Mouse (Mus musculus): ENCODE measurements around the gene Cyp3a16. TPM values are rescaled to one million over a fixed set of nuclear protein-coding genes. Genes with fewer than 3 reads are reported as not detected.
"Not testable (repeated sequence)": the region's sequence is repeated elsewhere in the genome, so short reads cannot be mapped to it uniquely, and the experiment has no call there.

The Cyp3a16 gene
- not detected for total RNA-seq (2021)

GRCm38 (mm10) chr5:145469623-145470022, at the start of gene Cyp3a16:
Cyp3a16 (minus strand) TSS chr5:145469723.
- intact Hi-C loops (cut with DNase I); DNase-seq: not testable (repeated sequence)

- intact Hi-C loops (cut with DNase I), result no loop called here
Observed at GRCm38 (mm10) chr5:145490300-145490699, 20.8 kb upstream of the Cyp3a16 start.

GRCm38 (mm10) chr5:145464304-145465088, 5.0 kb downstream of the Cyp3a16 start:
- no peak for DNase-seq
- intact Hi-C loops (cut with DNase I), result no loop called here

More at GRCm38 (mm10) chr5:145490300-145490699, 20.8 kb upstream of the Cyp3a16 start:
- DNase-seq, result no peak

- DNase-seq, result no peak
- intact Hi-C loops (cut with DNase I), result no loop called here
Observed at GRCm38 (mm10) chr5:145462321-145462720, 7.2 kb downstream of the Cyp3a16 start.

- no peak for DNase-seq
- intact Hi-C loops (cut with DNase I), result no loop called here
Observed at GRCm38 (mm10) chr5:145454389-145454788, 15.1 kb downstream of the Cyp3a16 start.

- DNase-seq, result no peak
- intact Hi-C loops (cut with DNase I), result no loop called here
Observed at GRCm38 (mm10) chr5:145433688-145434087, 35.8 kb downstream of the Cyp3a16 start.

GRCm38 (mm10) chr5:145431004-145431403, 38.5 kb downstream of the Cyp3a16 start:
- intact Hi-C loops (cut with DNase I), result no loop called here
- no peak for DNase-seq

GRCm38 (mm10) chr5:145422287-145422686, 47.2 kb downstream of the Cyp3a16 start:
- no peak for DNase-seq

GRCm38 (mm10) chr5:145415416-145415815, 54.1 kb downstream of the Cyp3a16 start:
- DNase-seq; intact Hi-C loops (cut with DNase I): not testable (repeated sequence)

More at GRCm38 (mm10) chr5:145422287-145422686, 47.2 kb downstream of the Cyp3a16 start:
- intact Hi-C loops (cut with DNase I), result no loop called here

Other genes with a start within 250 kb of the Cyp3a16 start
- 10 to 100 TPM; 29.0 to 30.1 TPM for gene Zfp655, start 238.0 kb downstream of the Cyp3a16 start, total RNA-seq (2021)
- 10 to 100 TPM; 14.4 to 15.1 TPM for gene Zscan25, start 189.2 kb downstream of the Cyp3a16 start, total RNA-seq (2021)
- gene Cyp3a57, start 124.4 kb downstream of the Cyp3a16 start, total RNA-seq (2021), result not detected
- not detected for gene Cyp3a41b, start 115.0 kb upstream of the Cyp3a16 start, total RNA-seq (2021)